Mouse (Mus musculus): Measurements from ENCODE around the gene E130309D02Rik. TPM values are rescaled to one million over a fixed set of nuclear protein-coding genes. Genes with fewer than 3 reads are reported as not detected.
A peak's percentile ranks its signal among the peaks of the same experiment; 100 is the strongest.

The E130309D02Rik gene
- polyA plus RNA-seq, 1 experiment from 2014 or later = 26.1 TPM

DNA sequence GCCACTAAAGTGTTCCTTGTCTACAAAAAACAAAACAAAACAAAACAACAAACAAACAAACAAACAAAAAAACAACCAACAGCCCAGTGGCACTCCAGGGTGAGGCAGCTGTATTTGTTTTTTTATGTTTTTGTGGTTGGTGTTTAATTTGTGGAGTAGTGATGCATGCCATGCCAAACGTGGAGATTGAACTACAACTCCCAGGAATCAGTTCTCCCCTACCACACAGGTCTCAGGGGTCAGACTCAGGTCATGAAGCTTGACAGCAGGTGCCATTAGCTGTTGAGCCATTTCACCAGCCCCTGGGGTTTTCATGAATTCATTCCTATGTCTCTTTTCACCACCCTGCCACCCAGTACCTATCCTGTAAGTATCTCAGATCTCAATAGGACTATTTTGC, 49.8 kb downstream of the E130309D02Rik start:
- H3K4me3 ChIP-seq (replicated peaks; ENCODE audit: low read length) = no peak overlapping the region
- peaks cover 7% of the 10 kb centered on the region for H3K4me1 ChIP-seq (ENCODE audit: control insufficient read depth, insufficient read depth, low read length)
- H3K9ac ChIP-seq (ENCODE audit: low read length) = no peak overlapping the region
- H3K36me3 ChIP-seq (ENCODE audit: control insufficient read depth, insufficient read depth, low read length) = no peaks in the 10 kb centered on the region; the same call in 1 of the 2 replicates
- ATAC-seq (ENCODE audit: insufficient read depth, low FRiP score) = no peak
- no peak overlapping the region for H3K4me2 ChIP-seq (ENCODE audit: low read depth, low read length)
- no peaks in the 10 kb centered on the region for H3K9me3 ChIP-seq (replicated peaks; ENCODE audit: control insufficient read depth, low read length)
- 43% methylated on average over 1 of the region's 1 CpGs for WGBS
- H3K27me3 ChIP-seq (ENCODE audit: control insufficient read depth, insufficient read depth, low read length) = no peaks in the 10 kb centered on the region
- H3K27ac ChIP-seq (ENCODE audit: low read length) = no peak overlapping the region

DNA sequence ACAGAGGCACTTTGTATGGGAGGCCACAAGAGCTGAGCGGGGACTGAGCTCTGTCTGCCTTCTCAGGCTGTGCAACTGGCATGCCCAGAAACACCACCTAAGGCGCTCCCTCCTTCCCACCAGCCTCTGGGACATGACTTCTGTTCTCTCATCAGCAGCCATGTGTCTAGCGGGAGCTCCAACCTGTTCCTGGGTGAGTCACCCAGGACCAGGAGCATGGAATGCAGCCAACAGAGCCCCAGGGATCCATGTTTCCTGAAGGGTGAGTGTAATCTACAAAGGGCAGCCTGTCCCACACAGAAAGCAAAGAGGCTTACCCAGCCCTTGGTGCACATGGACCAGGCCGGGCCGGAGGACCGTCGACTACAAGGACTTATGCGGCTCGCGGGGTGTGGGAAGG, 50.5 kb downstream of the E130309D02Rik start:
- H3K4me3 ChIP-seq (replicated peaks; ENCODE audit: low read length) = no peak overlapping the region
- no peak overlapping the region for H3K9ac ChIP-seq (ENCODE audit: low read length)
- H3K27me3 ChIP-seq (ENCODE audit: control insufficient read depth, insufficient read depth, low read length) = no peaks in the 10 kb centered on the region
- peaks cover 4% of the 10 kb centered on the region; the same call in 1 of the 2 replicates for H3K4me1 ChIP-seq (ENCODE audit: control insufficient read depth, insufficient read depth, low read length)
- H3K27ac ChIP-seq (ENCODE audit: low read length) = no peak overlapping the region
- no peaks in the 10 kb centered on the region for H3K9me3 ChIP-seq (replicated peaks; ENCODE audit: control insufficient read depth, low read length)
- no peaks in the 10 kb centered on the region; the same call in 1 of the 2 replicates for H3K36me3 ChIP-seq (ENCODE audit: control insufficient read depth, insufficient read depth, low read length)
- WGBS = 80% methylated on average over 10 of the region's 10 CpGs
- no peak overlapping the region for H3K4me2 ChIP-seq (ENCODE audit: low read depth, low read length)
- ATAC-seq (ENCODE audit: insufficient read depth, low FRiP score) = no peak

- no peak overlapping the region for H3K4me3 ChIP-seq (replicated peaks; ENCODE audit: low read length)
- H3K27ac ChIP-seq (ENCODE audit: low read length) = no peak overlapping the region
- H3K4me2 ChIP-seq (ENCODE audit: low read depth, low read length) = no peak overlapping the region
- H3K9ac ChIP-seq (ENCODE audit: low read length) = no peak overlapping the region
- ATAC-seq (ENCODE audit: insufficient read depth, low FRiP score) = no peak
- peaks cover 9% of the 10 kb centered on the region for H3K27me3 ChIP-seq (ENCODE audit: control insufficient read depth, insufficient read depth, low read length)
- H3K36me3 ChIP-seq (ENCODE audit: control insufficient read depth, insufficient read depth, low read length) = no peaks in the 10 kb centered on the region; the same call in 1 of the 2 replicates
- no peaks in the 10 kb centered on the region for H3K9me3 ChIP-seq (replicated peaks; ENCODE audit: control insufficient read depth, low read length)
- WGBS = 91% methylated on average over 8 of the region's 8 CpGs
- H3K4me1 ChIP-seq (ENCODE audit: control insufficient read depth, insufficient read depth, low read length) = no peaks in the 10 kb centered on the region
Observed at GRCm38 (mm10) chr5:143261636-143262035, 53.5 kb downstream of the E130309D02Rik start.

DNA sequence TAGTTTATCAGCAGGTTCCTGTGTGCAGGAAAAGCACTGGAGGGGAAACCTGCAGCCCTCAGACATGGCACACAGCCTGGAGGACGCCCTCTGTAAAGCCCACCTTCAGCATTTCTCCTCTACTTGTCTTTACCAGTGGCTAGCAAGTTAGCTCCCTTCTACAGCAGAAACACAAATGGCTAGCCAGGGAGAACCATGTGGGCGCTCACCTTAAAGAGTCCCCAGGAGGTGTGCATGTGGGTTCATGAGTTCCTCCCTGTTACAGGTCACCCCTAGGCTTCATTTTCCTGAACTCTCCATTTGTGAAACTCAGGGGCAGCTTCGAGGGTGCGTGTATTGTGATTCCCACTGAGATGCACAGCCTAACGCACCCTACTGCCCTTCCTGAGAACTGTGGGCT, 59.4 kb downstream of the E130309D02Rik start:
- no peak overlapping the region for H3K4me3 ChIP-seq (replicated peaks; ENCODE audit: low read length)
- H3K9me3 ChIP-seq (replicated peaks; ENCODE audit: control insufficient read depth, low read length) = peaks cover 5% of the 10 kb centered on the region; the same call in 1 of the 2 replicates
- H3K4me1 ChIP-seq (ENCODE audit: control insufficient read depth, insufficient read depth, low read length) = 0 out of 2 replicates have a peak, but pooled peaks cover 11% of the 10 kb centered on the region
- no peak overlapping the region for H3K9ac ChIP-seq (ENCODE audit: low read length)
- WGBS = 88% methylated on average over 5 of the region's 5 CpGs
- H3K27me3 ChIP-seq (ENCODE audit: control insufficient read depth, insufficient read depth, low read length) = peaks cover 59% of the 10 kb centered on the region
- peaks cover 18% of the 10 kb centered on the region for H3K36me3 ChIP-seq (ENCODE audit: control insufficient read depth, insufficient read depth, low read length)
- no peak overlapping the region for H3K4me2 ChIP-seq (ENCODE audit: low read depth, low read length)
- no peak overlapping the region for H3K27ac ChIP-seq (ENCODE audit: low read length)
- no peak for ATAC-seq (ENCODE audit: insufficient read depth, low FRiP score)

GRCm38 (mm10) chr5:143255131-143255519, 60.0 kb downstream of the E130309D02Rik start:
- ATAC-seq (ENCODE audit: insufficient read depth, low FRiP score) = no peak
- Histone ChIP-seq H3K4me2 (ENCODE audit: low read depth, low read length) (no peak overlapping the region), H3K9ac (ENCODE audit: low read length) (no peak overlapping the region), H3K4me1 (ENCODE audit: control insufficient read depth, insufficient read depth, low read length) (0 out of 2 replicates have a peak, but pooled peaks cover 11% of the 10 kb centered on the region), H3K27me3 (ENCODE audit: control insufficient read depth, insufficient read depth, low read length) (peaks cover 59% of the 10 kb centered on the region), H3K27ac (ENCODE audit: low read length) (no peak overlapping the region), H3K4me3 (replicated peaks; ENCODE audit: low read length) (no peak overlapping the region), H3K9me3 (replicated peaks; ENCODE audit: control insufficient read depth, low read length) (peaks cover 5% of the 10 kb centered on the region; the same call in 1 of the 2 replicates), H3K36me3 (ENCODE audit: control insufficient read depth, insufficient read depth, low read length) (peaks cover 18% of the 10 kb centered on the region)
- 53% methylated on average over 24 of the region's 24 CpGs for WGBS

DNA sequence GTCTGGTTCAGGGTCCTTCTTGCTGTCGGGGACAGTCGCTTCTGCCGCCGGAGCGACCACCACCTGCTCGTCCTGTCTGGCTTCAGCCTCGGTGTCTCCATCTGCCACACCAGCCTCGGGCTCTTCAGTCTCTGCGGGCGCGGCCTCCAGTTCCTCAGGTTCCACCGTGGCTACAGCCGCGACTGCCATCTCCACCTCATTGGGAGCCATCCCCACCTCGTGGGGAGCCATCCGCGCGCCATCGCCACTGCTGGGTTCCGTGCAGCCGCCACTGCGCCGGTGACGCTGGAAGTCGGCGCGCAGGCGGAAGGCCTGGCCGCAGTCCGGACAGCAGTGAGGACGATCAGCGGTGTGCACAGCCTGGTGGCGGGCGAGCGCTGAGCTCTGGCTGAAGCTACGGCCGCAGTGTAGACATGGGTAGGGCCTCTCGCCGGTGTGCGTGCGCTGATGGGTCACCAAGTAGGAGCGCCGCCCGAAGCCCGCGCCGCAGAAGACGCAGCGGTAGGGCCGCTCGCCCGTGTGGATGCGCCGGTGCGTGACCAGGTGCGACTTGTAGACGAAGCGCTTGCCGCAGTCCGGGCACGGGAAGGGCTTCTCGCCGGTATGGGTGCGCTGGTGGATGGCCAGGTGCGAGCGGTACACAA, 60.6 kb downstream of the E130309D02Rik start:
- 35% methylated on average over 66 of the region's 66 CpGs for WGBS
- Histone ChIP-seq H3K4me1 (ENCODE audit: control insufficient read depth, insufficient read depth, low read length) (0 out of 2 replicates have a peak, but pooled peaks cover 11% of the 10 kb centered on the region), H3K27me3 (ENCODE audit: control insufficient read depth, insufficient read depth, low read length) (peaks cover 59% of the 10 kb centered on the region), H3K9me3 (replicated peaks; ENCODE audit: control insufficient read depth, low read length) (peaks cover 5% of the 10 kb centered on the region; the same call in 1 of the 2 replicates), H3K9ac (ENCODE audit: low read length) (no peak overlapping the region), H3K4me2 (ENCODE audit: low read depth, low read length) (no peak overlapping the region), H3K27ac (ENCODE audit: low read length) (no peak overlapping the region), H3K4me3 (replicated peaks; ENCODE audit: low read length) (no peak overlapping the region), H3K36me3 (ENCODE audit: control insufficient read depth, insufficient read depth, low read length) (peaks cover 18% of the 10 kb centered on the region)
- ATAC-seq (ENCODE audit: insufficient read depth, low FRiP score) = no peak

DNA sequence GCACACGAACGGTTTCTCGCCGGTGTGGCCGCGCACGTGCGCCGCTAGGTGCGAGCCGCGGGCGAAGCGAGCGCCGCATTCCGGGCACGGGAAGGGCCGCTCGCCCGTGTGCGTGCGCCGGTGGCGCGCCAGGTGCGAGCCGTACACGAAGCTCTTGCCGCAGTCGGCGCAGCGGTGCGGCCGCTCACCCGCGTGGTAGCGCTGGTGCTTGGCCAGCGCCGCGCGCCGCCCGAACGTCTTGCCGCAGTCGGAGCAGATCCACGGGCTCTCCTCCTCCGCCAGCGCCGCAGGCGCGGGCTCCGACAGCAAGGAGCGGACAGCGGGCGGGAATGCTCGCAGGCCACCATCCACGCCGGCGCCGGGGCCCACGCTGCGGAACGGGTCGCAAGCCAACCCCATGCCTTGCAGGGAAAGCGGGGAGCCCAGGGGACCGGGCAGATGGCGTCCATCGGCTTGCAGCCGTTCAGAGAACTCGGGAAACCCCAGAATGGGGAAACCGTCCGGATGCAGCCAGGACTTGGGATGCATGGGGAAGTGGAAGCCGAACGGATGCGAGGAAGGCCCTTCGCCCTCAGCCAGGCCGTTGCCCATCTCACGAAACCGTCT, 61.2 kb downstream of the E130309D02Rik start:
- 16% methylated on average over 81 of the region's 81 CpGs for WGBS
- Histone ChIP-seq H3K4me1 (ENCODE audit: control insufficient read depth, insufficient read depth, low read length) (0 out of 2 replicates have a peak, but pooled peaks cover 11% of the 10 kb centered on the region), H3K4me3 (replicated peaks; ENCODE audit: low read length) (peak overlapping the region; percentile 41), H3K27me3 (ENCODE audit: control insufficient read depth, insufficient read depth, low read length) (peaks cover 59% of the 10 kb centered on the region), H3K9ac (ENCODE audit: low read length) (peak overlapping the region; percentile 35; the same call in 1 of the 2 replicates), H3K27ac (ENCODE audit: low read length) (no peak overlapping the region), H3K9me3 (replicated peaks; ENCODE audit: control insufficient read depth, low read length) (peaks cover 5% of the 10 kb centered on the region; the same call in 1 of the 2 replicates), H3K36me3 (ENCODE audit: control insufficient read depth, insufficient read depth, low read length) (peaks cover 18% of the 10 kb centered on the region), H3K4me2 (ENCODE audit: low read depth, low read length) (peak overlapping the region; percentile 74)
- no peak for ATAC-seq (ENCODE audit: insufficient read depth, low FRiP score)

- Histone ChIP-seq H3K36me3 (ENCODE audit: control insufficient read depth, insufficient read depth, low read length) (peaks cover 19% of the 10 kb centered on the region), H3K9me3 (replicated peaks; ENCODE audit: control insufficient read depth, low read length) (peaks cover 5% of the 10 kb centered on the region; the same call in 1 of the 2 replicates), H3K27ac (ENCODE audit: low read length) (no peak overlapping the region), H3K27me3 (ENCODE audit: control insufficient read depth, insufficient read depth, low read length) (peaks cover 59% of the 10 kb centered on the region), H3K9ac (ENCODE audit: low read length) (peak overlapping the region; percentile 35; the same call in 1 of the 2 replicates), H3K4me1 (ENCODE audit: control insufficient read depth, insufficient read depth, low read length) (0 out of 2 replicates have a peak, but pooled peaks cover 11% of the 10 kb centered on the region), H3K4me3 (replicated peaks; ENCODE audit: low read length) (peak overlapping the region; percentile 41), H3K4me2 (ENCODE audit: low read depth, low read length) (peak overlapping the region; percentile 74)
- ATAC-seq (ENCODE audit: insufficient read depth, low FRiP score) = peak; percentile 29; the same call in 1 of the 2 replicates
- WGBS = 8% methylated on average over 103 of the region's 103 CpGs
Observed at GRCm38 (mm10) chr5:143253186-143253880, 61.8 kb downstream of the E130309D02Rik start.

Data from stomach, embryonic 16.5 days (tissue).